Mouse (Mus musculus): ENCODE results near the gene Nmt1. TPM values are rescaled to one million over a fixed set of nuclear protein-coding genes. Genes with fewer than 3 reads are reported as not detected.

Gene Nmt1
- total and polyA plus RNA-seq, 3 experiments: 29.8 to 147 (median 70.5) TPM

GRCm38 (mm10) chr11:103101866-103102501, 74.0 kb downstream of the Nmt1 start (continued):
- no peak for TF ChIP-seq KAT2A (conservative IDR thresholded peaks at IDR 0.05; ENCODE audit: low read depth, low read length)

DNA sequence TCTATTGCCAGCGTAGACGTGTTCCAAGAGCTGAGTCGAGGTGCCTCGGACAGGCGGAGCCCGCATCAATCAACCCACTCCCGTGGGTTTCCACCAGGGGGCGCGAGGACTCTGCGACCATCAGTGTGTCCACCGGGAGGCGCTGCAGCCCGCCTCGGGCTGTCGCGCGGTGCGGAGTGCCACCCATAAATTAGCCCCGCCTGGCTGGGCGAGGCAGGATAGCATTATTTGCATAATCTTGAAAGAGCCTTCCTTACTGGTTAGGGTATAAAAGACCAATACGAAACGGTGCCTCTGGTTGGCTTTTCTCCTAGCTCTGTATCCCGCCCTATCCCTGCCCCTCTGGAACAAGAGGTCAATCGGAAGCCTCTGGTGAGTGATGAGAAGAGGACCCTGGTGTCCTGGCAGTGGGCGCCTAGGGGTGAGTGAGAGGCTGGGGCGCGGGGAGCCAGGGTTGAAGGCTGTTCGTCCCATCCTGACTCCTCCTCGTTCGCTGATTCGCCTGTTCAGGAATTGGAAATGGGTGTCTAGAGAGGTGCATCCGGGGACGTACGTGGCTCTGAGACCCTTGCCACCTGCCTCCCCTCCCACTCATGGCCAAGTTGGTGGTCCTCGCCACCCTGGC, 74.8 kb downstream of the Nmt1 start:
- Histone ChIP-seq H3K36me3 (ENCODE audit: control insufficient read depth in 1 of 2, insufficient read depth in 2 of 2, low read length in 2 of 2) (peaks cover 0 to 9% of the 10 kb centered on the region in 2 experiments; a peak in 2 of 4 replicates), H3K4me1 (ENCODE audit: control insufficient read depth in 1 of 2, insufficient read depth in 2 of 2, low read length in 2 of 2) (peaks cover 9 to 20% of the 10 kb centered on the region in 2 experiments)

DNA sequence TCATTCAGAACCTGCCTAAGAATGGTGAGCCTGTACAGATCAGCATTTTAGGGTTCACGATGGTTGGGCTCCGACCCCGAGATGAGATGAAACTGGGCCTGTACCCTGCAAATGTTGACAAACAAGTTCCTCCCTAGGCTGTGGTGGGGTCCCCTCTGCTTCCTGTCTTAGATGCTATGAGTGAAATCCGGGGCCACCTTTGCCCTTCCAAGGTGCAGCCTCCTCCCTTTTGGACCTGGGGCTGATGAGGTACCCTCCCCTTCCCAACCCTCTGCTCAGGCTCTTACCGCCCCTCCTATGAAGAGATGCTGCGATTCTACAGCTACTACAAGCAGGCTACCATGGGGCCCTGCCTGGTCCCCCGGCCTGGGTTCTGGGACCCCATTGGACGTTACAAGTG, 75.6 kb downstream of the Nmt1 start:
- Histone ChIP-seq H3K27me3 (ENCODE audit: control insufficient read depth in 1 of 2, insufficient read depth in 2 of 2, low read length in 2 of 2) (no peaks in the 10 kb centered on the region), H3K79me2 (ENCODE audit: control insufficient read depth, insufficient read depth, low read length, poor library complexity) (no peaks in the 10 kb centered on the region; the same call in 1 of the 2 replicates), H3K9me3 (replicated peaks; ENCODE audit: insufficient read depth, low read length) (no peaks in the 10 kb centered on the region), H3K9ac (ENCODE audit: control insufficient read depth, low read depth, low read length, poor library complexity, severe bottlenecking) (peak overlapping the region; percentile 62), H3K4me3 (ENCODE audit: control insufficient read depth in 1 of 2, insufficient read depth in 1 of 2, low read depth in 2 of 2, low read length in 2 of 2) (peak overlapping the region; percentile 59 to 67), H3K36me3 (ENCODE audit: control insufficient read depth in 1 of 2, insufficient read depth in 2 of 2, low read length in 2 of 2) (peaks cover 0 to 9% of the 10 kb centered on the region in 2 experiments; a peak in 2 of 4 replicates), H3K4me1 (ENCODE audit: control insufficient read depth in 1 of 2, insufficient read depth in 2 of 2, low read length in 2 of 2) (peaks cover 9 to 20% of the 10 kb centered on the region in 2 experiments), H3K27ac (ENCODE audit: control insufficient read depth, low read depth, low read length) (peak overlapping the region; percentile 7; the same call in 1 of the 2 replicates)
- peak; percentile 66 for DNase-seq (ENCODE audit: low read depth, low spot score)
- TF ChIP-seq ZMIZ1 (IDR thresholded peaks at IDR 0.05; ENCODE audit: low read depth, low read length): no peak

More for the DNA sequence above, 74.8 kb downstream of the Nmt1 start:
- H3K79me2 ChIP-seq (ENCODE audit: control insufficient read depth, insufficient read depth, low read length, poor library complexity): no peaks in the 10 kb centered on the region; the same call in 1 of the 2 replicates
- peak; percentile 49; the same call in 1 of the 2 replicates for TF ChIP-seq ELF1 (IDR thresholded peaks at IDR 0.05; ENCODE audit: low read depth, low read length)
- peak; percentile 89; the same call in 1 of the 2 replicates for TF ChIP-seq JUND (IDR thresholded peaks at IDR 0.05; ENCODE audit: low read depth, low read length)
- peak; percentile 46; the same call in 1 of the 2 replicates for TF ChIP-seq RCOR1 (IDR thresholded peaks at IDR 0.05; ENCODE audit: low read depth, low read length)
- TF ChIP-seq RAD21 (IDR thresholded peaks at IDR 0.05; ENCODE audit: low read depth, low read length): peak; percentile 99
- TF ChIP-seq EP300 (IDR thresholded peaks at IDR 0.05; ENCODE audit: low read depth in 1 of 2, low read length in 2 of 2): peak in 1 of 2 experiments; percentile 64; a peak in 2 of 4 replicates
- no peak for TF ChIP-seq MYB (IDR thresholded peaks at IDR 0.05; ENCODE audit: low read depth, low read length)
- TF ChIP-seq POLR2AphosphoS2 (IDR thresholded peaks at IDR 0.05; ENCODE audit: low read length): peak; percentile 77
- TF ChIP-seq NRF1 (IDR thresholded peaks at IDR 0.05; ENCODE audit: insufficient read depth, low read depth, low read length, poor library complexity, severe bottlenecking): 0 out of 2 replicates have a peak, but pooled peaks have one; percentile 16
- peak; percentile 60; the same call in 1 of the 2 replicates for TF ChIP-seq MYC (IDR thresholded peaks at IDR 0.05; ENCODE audit: low read depth, low read length)
- TF ChIP-seq MAZ (IDR thresholded peaks at IDR 0.05; ENCODE audit: low read depth, low read length): peak; percentile 92; the same call in 1 of the 2 replicates
- peak; percentile 78 for TF ChIP-seq HCFC1 (IDR thresholded peaks at IDR 0.05; ENCODE audit: low read depth, low read length)
- TF ChIP-seq MAX (IDR thresholded peaks at IDR 0.05; ENCODE audit: low read length): peak; percentile 44; the same call in 1 of the 2 replicates
- TF ChIP-seq SMC3 (IDR thresholded peaks at IDR 0.05; ENCODE audit: low read depth, low read length): peak; percentile 100
- TF ChIP-seq CHD2 (IDR thresholded peaks at IDR 0.05; ENCODE audit: low read length): no peak; the same call in 1 of the 2 replicates
- TF ChIP-seq ETS1 (IDR thresholded peaks at IDR 0.05; ENCODE audit: low read depth, low read length): peak; percentile 72
- no peak for TF ChIP-seq UBTF (IDR thresholded peaks at IDR 0.05; ENCODE audit: borderline replicate concordance, insufficient read depth, low read depth, low read length)
- TF ChIP-seq ZC3H11A (IDR thresholded peaks at IDR 0.05; ENCODE audit: low read depth, low read length): peak; percentile 96
- peak; percentile 58 for TF ChIP-seq ZMIZ1 (IDR thresholded peaks at IDR 0.05; ENCODE audit: low read depth, low read length)
- peak; percentile 72 to 76; a peak in 3 of 4 replicates for TF ChIP-seq POLR2A (IDR thresholded peaks at IDR 0.05; ENCODE audit: control insufficient read depth in 1 of 2, insufficient read depth in 1 of 2, low read depth in 1 of 2, low read length in 2 of 2, poor library complexity in 1 of 2)
- TF ChIP-seq ZNF384 (IDR thresholded peaks at IDR 0.05; ENCODE audit: low read depth, low read length): peak; percentile 81
- TF ChIP-seq GATA1 (IDR thresholded peaks at IDR 0.05; ENCODE audit: low read depth, low read length): no peak; the same call in 1 of the 2 replicates
- peak; percentile 92 for TF ChIP-seq SIN3A (IDR thresholded peaks at IDR 0.05; ENCODE audit: low read length)
- TF ChIP-seq USF2 (IDR thresholded peaks at IDR 0.05; ENCODE audit: borderline replicate concordance in 1 of 2, insufficient read depth in 1 of 2, low read depth in 1 of 2, low read length in 2 of 2): no peak
- TF ChIP-seq E2F4 (IDR thresholded peaks at IDR 0.05; ENCODE audit: borderline replicate concordance, low read depth, low read length): peak; percentile 30; the same call in 1 of the 2 replicates
- TF ChIP-seq MXI1 (IDR thresholded peaks at IDR 0.05; ENCODE audit: low read depth, low read length): no peak; the same call in 1 of the 2 replicates
- TF ChIP-seq POLR2AphosphoS5 (IDR thresholded peaks at IDR 0.05; ENCODE audit: borderline replicate concordance, low read depth, low read length): peak; percentile 63; the same call in 1 of the 2 replicates
- TF ChIP-seq NELFE (IDR thresholded peaks at IDR 0.05; ENCODE audit: low read depth, low read length): peak; percentile 67
- peak in 2 of 3 experiments; percentile 95 to 100; a peak in 5 of 6 replicates for TF ChIP-seq CTCF (IDR thresholded peaks at IDR 0.05 in 2 of 3, conservative IDR thresholded peaks at IDR 0.05 in 1 of 3; ENCODE audit: control insufficient read depth in 1 of 3, insufficient read depth in 1 of 3, low read depth in 2 of 3, low read length in 3 of 3, poor library complexity in 1 of 3, severe bottlenecking in 1 of 3)
- TF ChIP-seq TCF12 (IDR thresholded peaks at IDR 0.05; ENCODE audit: low read depth, low read length): peak; percentile 49; the same call in 1 of the 2 replicates
- H3K4me3 ChIP-seq (ENCODE audit: control insufficient read depth in 1 of 2, insufficient read depth in 1 of 2, low read depth in 2 of 2, low read length in 2 of 2): peak overlapping the region; percentile 59 to 80
- peak; percentile 99 for DNase-seq (ENCODE audit: low read depth, low spot score)
- H3K9ac ChIP-seq (ENCODE audit: control insufficient read depth, low read depth, low read length, poor library complexity, severe bottlenecking): peak overlapping the region; percentile 63
- H3K27me3 ChIP-seq (ENCODE audit: control insufficient read depth in 1 of 2, insufficient read depth in 2 of 2, low read length in 2 of 2): no peaks in the 10 kb centered on the region
- H3K27ac ChIP-seq (ENCODE audit: control insufficient read depth, low read depth, low read length): peak overlapping the region; percentile 39
- H3K9me3 ChIP-seq (replicated peaks; ENCODE audit: insufficient read depth, low read length): no peaks in the 10 kb centered on the region

Data from MEL (cell line).